Mouse (Mus musculus): ENCODE results near the gene Rfx5. TPM values are rescaled to one million over a fixed set of nuclear protein-coding genes. Genes with fewer than 3 reads are reported as not detected.
"Not testable (repeated sequence)": the region's sequence is repeated elsewhere in the genome, so short reads cannot be mapped to it uniquely, and the experiment has no call there.

Gene Rfx5
- polyA plus RNA-seq (2012; ENCODE audit: insufficient read depth, low replicate concordance): 0.45 TPM in 1 of 2 replicates, not detected in the other

GRCm38 (mm10) chr3:94953764-94954616 lies at the start of gene Rfx5:
Rfx5 (plus strand) TSS chr3:94954075.
- Histone ChIP-seq H3K36me3 (replicated peaks; ENCODE audit: low read length) (peaks cover 39% of the 10 kb centered on the region), H3K27me3 (replicated peaks) (no peaks in the 10 kb centered on the region), H3K9me3 (0 out of 2 replicates have a peak, but pooled peaks cover 3% of the 10 kb centered on the region), H3K4me3 (replicated peaks) (peak within 1 kb of the TSS; percentile 95), H3K4me1 (peaks cover 47% of the 10 kb centered on the region)
- no peak for TF ChIP-seq GATA1 (IDR thresholded peaks at IDR 0.05; ENCODE audit: borderline replicate concordance, low read length)
- no peak for TF ChIP-seq FLI1 (IDR thresholded peaks at IDR 0.05; ENCODE audit: low read length)

GRCm38 (mm10) chr3:94904759-94905158 lies 49.1 kb upstream of the Rfx5 start:
- H3K27me3 ChIP-seq (replicated peaks); H3K9me3 ChIP-seq; H3K4me3 ChIP-seq (replicated peaks); H3K36me3 ChIP-seq (replicated peaks; ENCODE audit: low read length): not testable (repeated sequence)
- H3K4me1 ChIP-seq: peaks cover 13% of the 10 kb centered on the region

- Histone ChIP-seq H3K4me1 (peaks cover 13% of the 10 kb centered on the region), H3K9me3 (no peaks in the 10 kb centered on the region), H3K4me3 (replicated peaks) (no peak overlapping the region), H3K36me3 (replicated peaks; ENCODE audit: low read length) (no peaks in the 10 kb centered on the region), H3K27me3 (replicated peaks) (peaks cover 6% of the 10 kb centered on the region)
- TF ChIP-seq FLI1 (IDR thresholded peaks at IDR 0.05; ENCODE audit: low read length): no peak
- no peak for TF ChIP-seq GATA1 (IDR thresholded peaks at IDR 0.05; ENCODE audit: borderline replicate concordance, low read length)
These were observed 47.4 kb upstream of the Rfx5 start for GRCm38 (mm10) chr3:94906482-94906881.

GRCm38 (mm10) chr3:94911050-94911693 lies 42.7 kb upstream of the Rfx5 start:
- TF ChIP-seq GATA1 (IDR thresholded peaks at IDR 0.05; ENCODE audit: borderline replicate concordance, low read length) (no peak), FLI1 (IDR thresholded peaks at IDR 0.05; ENCODE audit: low read length) (no peak)
- no peaks in the 10 kb centered on the region for H3K36me3 ChIP-seq (replicated peaks; ENCODE audit: low read length)
- H3K9me3 ChIP-seq: no peaks in the 10 kb centered on the region
- H3K27me3 ChIP-seq (replicated peaks): peaks cover 22% of the 10 kb centered on the region
- no peak overlapping the region for H3K4me3 ChIP-seq (replicated peaks)
- peaks cover 19% of the 10 kb centered on the region for H3K4me1 ChIP-seq

- H3K36me3 ChIP-seq (replicated peaks; ENCODE audit: low read length): no peaks in the 10 kb centered on the region
- H3K4me1 ChIP-seq: peaks cover 27% of the 10 kb centered on the region
These were observed 40.1 kb upstream of the Rfx5 start for GRCm38 (mm10) chr3:94913801-94914200.

GRCm38 (mm10) chr3:94915903-94916741 lies 37.8 kb upstream of the Rfx5 start:
- Histone ChIP-seq H3K27me3 (replicated peaks) (peaks cover 34% of the 10 kb centered on the region), H3K9me3 (no peaks in the 10 kb centered on the region), H3K36me3 (replicated peaks; ENCODE audit: low read length) (no peaks in the 10 kb centered on the region), H3K4me1 (peaks cover 32% of the 10 kb centered on the region), H3K4me3 (replicated peaks) (peak overlapping the region; percentile 78)
- TF ChIP-seq GATA1 (IDR thresholded peaks at IDR 0.05; ENCODE audit: borderline replicate concordance, low read length): no peak
- no peak for TF ChIP-seq FLI1 (IDR thresholded peaks at IDR 0.05; ENCODE audit: low read length)

More at GRCm38 (mm10) chr3:94913801-94914200, 40.1 kb upstream of the Rfx5 start:
- Histone ChIP-seq H3K27me3 (replicated peaks) (peaks cover 31% of the 10 kb centered on the region), H3K4me3 (replicated peaks) (no peak overlapping the region), H3K9me3 (no peaks in the 10 kb centered on the region)
- TF ChIP-seq FLI1 (IDR thresholded peaks at IDR 0.05; ENCODE audit: low read length) (no peak), GATA1 (IDR thresholded peaks at IDR 0.05; ENCODE audit: borderline replicate concordance, low read length) (no peak)

- TF ChIP-seq FLI1 (IDR thresholded peaks at IDR 0.05; ENCODE audit: low read length) (no peak), GATA1 (IDR thresholded peaks at IDR 0.05; ENCODE audit: borderline replicate concordance, low read length) (no peak)
- H3K4me3 ChIP-seq (replicated peaks): no peak overlapping the region
- no peaks in the 10 kb centered on the region for H3K9me3 ChIP-seq
- H3K4me1 ChIP-seq: peaks cover 40% of the 10 kb centered on the region
- no peaks in the 10 kb centered on the region for H3K36me3 ChIP-seq (replicated peaks; ENCODE audit: low read length)
- peaks cover 36% of the 10 kb centered on the region for H3K27me3 ChIP-seq (replicated peaks)
These were observed 36.0 kb upstream of the Rfx5 start for GRCm38 (mm10) chr3:94917816-94918361.

GRCm38 (mm10) chr3:94918845-94919244 lies 35.0 kb upstream of the Rfx5 start:
- Histone ChIP-seq H3K27me3 (replicated peaks) (peaks cover 30% of the 10 kb centered on the region), H3K9me3 (no peaks in the 10 kb centered on the region), H3K4me1 (peaks cover 44% of the 10 kb centered on the region), H3K4me3 (replicated peaks) (no peak overlapping the region), H3K36me3 (replicated peaks; ENCODE audit: low read length) (no peaks in the 10 kb centered on the region)
- TF ChIP-seq FLI1 (IDR thresholded peaks at IDR 0.05; ENCODE audit: low read length) (no peak), GATA1 (IDR thresholded peaks at IDR 0.05; ENCODE audit: borderline replicate concordance, low read length) (no peak)

GRCm38 (mm10) chr3:94921104-94921503 lies 32.8 kb upstream of the Rfx5 start:
- Histone ChIP-seq H3K36me3 (replicated peaks; ENCODE audit: low read length) (no peaks in the 10 kb centered on the region), H3K4me1 (peaks cover 46% of the 10 kb centered on the region), H3K4me3 (replicated peaks) (no peak overlapping the region), H3K9me3 (no peaks in the 10 kb centered on the region), H3K27me3 (replicated peaks) (peaks cover 20% of the 10 kb centered on the region)
- TF ChIP-seq FLI1 (IDR thresholded peaks at IDR 0.05; ENCODE audit: low read length): no peak
- TF ChIP-seq GATA1 (IDR thresholded peaks at IDR 0.05; ENCODE audit: borderline replicate concordance, low read length): no peak

All from megakaryocyte, embryonic 14.5 days (primary cell).